ENCODE assay signal across 18 mouse cellular contexts in genomic region chr5:34981734-34982133, GRCm38 (mm10). TPM values are rescaled to one million over a fixed set of nuclear protein-coding genes. Genes with fewer than 3 reads are reported as not detected.
DNase-seq lines count a peak whose midpoint lies in the region; ATAC-seq and TF ChIP-seq lines count a peak whose summit lies in the region.
"Had no signal": no experiment of that assay in that cellular context is flagged by ENCODE, and none has a peak within 500 bp of the region (broad histone marks: within the 10 kb centered on the region; RNA-seq: fewer than 3 reads in every experiment).

No protein-coding gene starts in this region.

- 0 out of 2 replicates have a peak, but pooled peaks have one; percentile 54 for ATAC-seq in limb, embryonic 14.5 days (ENCODE audit: low FRiP score, low read depth)
- ATAC-seq: forebrain, embryonic 16.5 days; midbrain, embryonic 13.5 days had no signal

- DNase-seq in limb, embryonic 14.5 days (ENCODE audit: low spot score): no peak
- no peak for DNase-seq in limb, embryonic 10.5 days (ENCODE audit: low spot score)
- peak; percentile 15 for DNase-seq in retina, postnatal 1 day
- no peak for DNase-seq in retina, embryonic 14.5 days (ENCODE audit: low spot score)
- peak; percentile 81 for DNase-seq in R1 (ENCODE audit: low read depth, low spot score)
- no peak for DNase-seq in left cerebral cortex, adult 9 months (ENCODE audit: low spot score in 2 of 2)
- no peak for DNase-seq in adrenal gland, adult 18-20 months (ENCODE audit: low spot score in 2 of 2)
- DNase-seq: adrenal gland, adult 2 months; cerebellum, adult 2 months; heart, postnatal 14 days; kidney, adult 9 months; kidney, postnatal 36 days had no signal

- 52% methylated on average over 3 of the region's 3 CpGs for WGBS in limb, embryonic 14.5 days
- 46% methylated on average over 3 of the region's 3 CpGs for WGBS in limb, embryonic 10.5 days

- no peak overlapping the region for H3K27ac ChIP-seq in limb, embryonic 14.5 days (replicated peaks; ENCODE audit: low read depth, low read length)
- no peak overlapping the region for H3K27ac ChIP-seq in limb, embryonic 10.5 days
- H3K27ac ChIP-seq: hindbrain, embryonic 12.5 days; liver, embryonic 15.5 days; midbrain, embryonic 13.5 days; neural tube, embryonic 12.5 days had no signal

- peaks cover 66% of the 10 kb centered on the region for H3K36me3 ChIP-seq in limb, embryonic 14.5 days (ENCODE audit: control insufficient read depth, insufficient read depth, low read length)
- H3K36me3 ChIP-seq in limb, embryonic 10.5 days: peaks cover 79% of the 10 kb centered on the region

- H3K9ac ChIP-seq in limb, embryonic 14.5 days (ENCODE audit: low read depth, low read length, severe bottlenecking): no peak overlapping the region
- H3K9ac ChIP-seq: heart, embryonic 12.5 days; hindbrain, embryonic 12.5 days; liver, embryonic 15.5 days; midbrain, embryonic 13.5 days; neural tube, embryonic 12.5 days had no signal

- H3K27me3 ChIP-seq in limb, embryonic 14.5 days (ENCODE audit: control insufficient read depth, insufficient read depth, low read length): no peaks in the 10 kb centered on the region
- no peaks in the 10 kb centered on the region for H3K27me3 ChIP-seq in limb, embryonic 10.5 days (ENCODE audit: low read depth, poor library complexity, severe bottlenecking)
- H3K27me3 ChIP-seq: heart, embryonic 12.5 days; hindbrain, embryonic 12.5 days; liver, embryonic 15.5 days; midbrain, embryonic 13.5 days; neural tube, embryonic 12.5 days had no signal

- no peak for TF ChIP-seq POLR2A in limb, embryonic 14.5 days (IDR thresholded peaks at IDR 0.05; ENCODE audit: borderline replicate concordance, extremely low read depth, insufficient read depth, insufficient read length)

- no peak overlapping the region for H3K4me2 ChIP-seq in limb, embryonic 14.5 days (replicated peaks; ENCODE audit: low read depth, low read length, severe bottlenecking)
- H3K4me2 ChIP-seq: heart, embryonic 12.5 days; hindbrain, embryonic 12.5 days; liver, embryonic 15.5 days; midbrain, embryonic 13.5 days; neural tube, embryonic 12.5 days had no signal

- no peaks in the 10 kb centered on the region for H3K4me1 ChIP-seq in limb, embryonic 14.5 days (ENCODE audit: control insufficient read depth, insufficient read depth, low read length)
- H3K4me1 ChIP-seq in limb, embryonic 10.5 days: peaks cover 6% of the 10 kb centered on the region
- H3K4me1 ChIP-seq: hindbrain, embryonic 12.5 days; neural tube, embryonic 12.5 days had no signal

- no peak overlapping the region for H3K4me3 ChIP-seq in limb, embryonic 14.5 days (replicated peaks; ENCODE audit: low read length)
- H3K4me3 ChIP-seq in limb, embryonic 10.5 days: no peak overlapping the region
- H3K4me3 ChIP-seq: heart, embryonic 12.5 days; hindbrain, embryonic 12.5 days; liver, embryonic 15.5 days; midbrain, embryonic 13.5 days; neural tube, embryonic 12.5 days had no signal

- H3K9me3 ChIP-seq in limb, embryonic 14.5 days (ENCODE audit: control insufficient read depth, low read length): no peaks in the 10 kb centered on the region
- H3K9me3 ChIP-seq in limb, embryonic 10.5 days (replicated peaks): no peaks in the 10 kb centered on the region
- H3K9me3 ChIP-seq: heart, embryonic 12.5 days; hindbrain, embryonic 12.5 days; liver, embryonic 15.5 days; midbrain, embryonic 13.5 days; neural tube, embryonic 12.5 days had no signal

RNA-seq across cellular contexts. Expression of gene Rgs12, which starts 32.5 kb away (rescaled TPM):
- 40.4 and 48.1 TPM in 2 replicates for polyA plus RNA-seq in limb, embryonic 14.5 days (2012; rRNA removed)
- polyA plus RNA-seq in limb, embryonic 14.5 days (2014; fragmentation: Nextera tagmentation; extraction: Ambion mirVana): 32.6 and 39.0 TPM in 2 replicates
- polyA plus RNA-seq in limb, embryonic 10.5 days (2016; fragmentation: Nextera tagmentation; extraction: Ambion mirVana): 42.7 and 53.8 TPM in 2 replicates
- 10 to 100 TPM in 1 of 2 experiments, 1 to 10 TPM in 1; 6.4 to 20.2 TPM for total RNA-seq in adrenal gland, adult 18-20 months (2021)

RNA-seq across cellular contexts. Expression of gene Hgfac, which starts 59.6 kb away (rescaled TPM):
- polyA plus RNA-seq in limb, embryonic 14.5 days (2012; rRNA removed): 2.8 and 4.0 TPM in 2 replicates
- 0.28 and 0.43 TPM in 2 replicates for polyA plus RNA-seq in limb, embryonic 14.5 days (2014; fragmentation: Nextera tagmentation; extraction: Ambion mirVana)
- polyA plus RNA-seq in limb, embryonic 10.5 days (2016; fragmentation: Nextera tagmentation; extraction: Ambion mirVana): 0.15 TPM in 1 of 2 replicates, not detected in the other
- under 1 TPM; 0.22 to 0.96 TPM for total RNA-seq in adrenal gland, adult 18-20 months (2021)

Comparison
In these comparisons a context has a peak if more than half of its experiments do, and no peak if none do; other contexts are left out.
1. DNase-seq: peak in retina, postnatal 1 day (single experiment) and R1 (single experiment); none in limb, embryonic 14.5 days (single experiment), limb, embryonic 10.5 days (single experiment), retina, embryonic 14.5 days (single experiment), left cerebral cortex, adult 9 months (0 of 2) and adrenal gland, adult 18-20 months (0 of 2).